Mouse (Mus musculus) liver, embryonic 11.5 days (tissue): ENCODE results near the gene Rint1. TPM values are rescaled to one million over a fixed set of nuclear protein-coding genes. Genes with fewer than 3 reads are reported as not detected.
A peak's percentile ranks its signal among the peaks of the same experiment; 100 is the strongest.

ENCODE experiments used
- ATAC-seq: fragments of 200-750 bp; cut with Nextera tagmentation; replicated peaks from 2 replicates; pipeline ENCODE4 v1.8.0; 2017; ENCODE audit warnings: moderate number of reproducible peaks, mild to moderate bottlenecking, moderate TSS enrichment, moderate library complexity; ENCODE audit not compliant: low FRiP score
- DNase-seq: peaks from one replicate; pipeline ENCODE4 v3.0.0-alpha.2; 2017; ENCODE audit warnings: low spot score
- H3K27ac ChIP-seq: fragments of 300-500 bp; sonication (generic); 2 replicates; pipeline ENCODE4 v1.5.1; 2014; ENCODE audit warnings: mild to moderate bottlenecking, low read depth, low read length, control low read depth
- H3K27me3 ChIP-seq: fragments of 300-500 bp; sonication (generic); replicated peaks from 2 replicates; pipeline ENCODE4 v1.6.1; 2014; ENCODE audit warnings: low read length, mixed read lengths; ENCODE audit not compliant: control insufficient read depth, insufficient read depth
- H3K36me3 ChIP-seq: fragments of 300-500 bp; sonication (generic); 2 replicates; pipeline ENCODE4 v1.6.1; 2014; ENCODE audit warnings: mild to moderate bottlenecking, low read length, moderate library complexity, mixed read lengths; ENCODE audit not compliant: control insufficient read depth, insufficient read depth
- H3K4me1 ChIP-seq: fragments of 300-500 bp; sonication (generic); replicated peaks from 2 replicates; pipeline ENCODE4 v1.6.1; 2014; ENCODE audit warnings: low read length, mixed read lengths; ENCODE audit not compliant: control insufficient read depth, insufficient read depth
- H3K4me2 ChIP-seq: fragments of 300-500 bp; sonication (generic); 2 replicates; pipeline ENCODE4 v1.6.1; 2014; ENCODE audit warnings: mild to moderate bottlenecking, control low read depth, moderate library complexity
- H3K4me3 ChIP-seq: fragments of 300-500 bp; sonication (generic); 2 replicates; pipeline ENCODE4 v1.5.1; 2014; ENCODE audit warnings: low read depth, low read length, control low read depth
- H3K9ac ChIP-seq: fragments of 300-500 bp; sonication (generic); 2 replicates; pipeline ENCODE4 v1.6.1; 2014; ENCODE audit warnings: low read depth, low read length, control low read depth
- H3K9me3 ChIP-seq: fragments of 300-500 bp; sonication (generic); 2 replicates; pipeline ENCODE4 v1.6.1; 2016; ENCODE audit warnings: low read length, inconsistent platforms, mixed read lengths; ENCODE audit not compliant: control insufficient read depth
- whole genome bisulfite sequencing: fragments of 180-500 bp; shearing (Covaris S2); extraction: QIAGEN DNeasy Blood & Tissue Kit; methylation state at CpG from one replicate; pipeline ENCODE4 v1.1.7; 2014; 5-methylcytosine and 5-hydroxymethylcytosine counted together
- polyA plus RNA-seq: library from polyadenylated mRNA; unstranded; fragments of >200 nt; fragmentation: Nextera tagmentation; extraction: Ambion mirVana; gene quantifications from 2 replicates; pipeline ENCODE4 v1.2.1, GENCODE M21; 2014

The Rint1 gene
- polyA plus RNA-seq, 1 experiment from 2014 or later = 41.1 TPM

- Histone ChIP-seq H3K4me2 (no peak overlapping the region), H3K27me3 (no peaks in the 10 kb centered on the region), H3K27ac (no peak overlapping the region), H3K9me3 (no peaks in the 10 kb centered on the region), H3K9ac (no peak overlapping the region), H3K36me3 (peaks cover 54% of the 10 kb centered on the region), H3K4me1 (no peaks in the 10 kb centered on the region), H3K4me3 (no peak overlapping the region)
- DNase-seq (no peak), ATAC-seq (no peak)
- WGBS = 93% methylated on average over 1 of the region's 1 CpGs
Observed at GRCm38 (mm10) chr5:23856164-23856563, 68.7 kb downstream of the Rint1 start.

GRCm38 (mm10) chr5:23857189-23857588 is 69.7 kb downstream of the Rint1 start:
- ATAC-seq (no peak), DNase-seq (no peak)
- no peaks in the 10 kb centered on the region for H3K27me3 ChIP-seq
- no peaks in the 10 kb centered on the region for H3K9me3 ChIP-seq
- H3K9ac ChIP-seq = no peak overlapping the region
- H3K27ac ChIP-seq = no peak overlapping the region
- peaks cover 53% of the 10 kb centered on the region for H3K36me3 ChIP-seq
- no peaks in the 10 kb centered on the region for H3K4me1 ChIP-seq
- H3K4me2 ChIP-seq = no peak overlapping the region
- H3K4me3 ChIP-seq = no peak overlapping the region

- DNase-seq = no peak
- ATAC-seq = no peak
- H3K36me3 ChIP-seq = peaks cover 45% of the 10 kb centered on the region
Observed at GRCm38 (mm10) chr5:23858001-23858400, 70.5 kb downstream of the Rint1 start.

GRCm38 (mm10) chr5:23858643-23859042 is 71.1 kb downstream of the Rint1 start:
- H3K9me3 ChIP-seq = no peaks in the 10 kb centered on the region
- peaks cover 40% of the 10 kb centered on the region for H3K36me3 ChIP-seq
- no peak for DNase-seq

More at GRCm38 (mm10) chr5:23858001-23858400, 70.5 kb downstream of the Rint1 start:
- Histone ChIP-seq H3K9ac (no peak overlapping the region), H3K4me1 (no peaks in the 10 kb centered on the region), H3K27me3 (no peaks in the 10 kb centered on the region), H3K9me3 (no peaks in the 10 kb centered on the region), H3K4me3 (no peak overlapping the region), H3K27ac (no peak overlapping the region), H3K4me2 (no peak overlapping the region)
- 78% methylated on average over 3 of the region's 3 CpGs for WGBS

GRCm38 (mm10) chr5:23859087-23859718 is 71.7 kb downstream of the Rint1 start:
- Histone ChIP-seq H3K4me3 (no peak overlapping the region), H3K4me2 (no peak overlapping the region), H3K36me3 (peaks cover 34% of the 10 kb centered on the region), H3K9ac (no peak overlapping the region), H3K27me3 (no peaks in the 10 kb centered on the region), H3K27ac (no peak overlapping the region), H3K4me1 (no peaks in the 10 kb centered on the region), H3K9me3 (no peaks in the 10 kb centered on the region)
- 93% methylated on average over 1 of the region's 1 CpGs for WGBS
- no peak for DNase-seq
- ATAC-seq = no peak

More at GRCm38 (mm10) chr5:23858643-23859042, 71.1 kb downstream of the Rint1 start:
- no peak overlapping the region for H3K4me2 ChIP-seq
- WGBS = 85% methylated on average over 7 of the region's 7 CpGs
- no peak overlapping the region for H3K9ac ChIP-seq
- H3K4me1 ChIP-seq = no peaks in the 10 kb centered on the region
- H3K4me3 ChIP-seq = no peak overlapping the region
- 0 out of 2 replicates have a peak, but pooled peaks have one; percentile 18 for ATAC-seq
- H3K27ac ChIP-seq = no peak overlapping the region
- H3K27me3 ChIP-seq = no peaks in the 10 kb centered on the region

- H3K36me3 ChIP-seq = peaks cover 29% of the 10 kb centered on the region
- H3K4me2 ChIP-seq = no peak overlapping the region
- H3K27ac ChIP-seq = no peak overlapping the region
- H3K9ac ChIP-seq = no peak overlapping the region
- no peak for DNase-seq
- no peaks in the 10 kb centered on the region for H3K27me3 ChIP-seq
- H3K9me3 ChIP-seq = no peaks in the 10 kb centered on the region
- ATAC-seq = no peak
- WGBS = 84% methylated on average over 5 of the region's 5 CpGs
- no peak overlapping the region for H3K4me3 ChIP-seq
- no peaks in the 10 kb centered on the region for H3K4me1 ChIP-seq
Observed at GRCm38 (mm10) chr5:23859896-23860295, 72.4 kb downstream of the Rint1 start.

- no peak for ATAC-seq
- Histone ChIP-seq H3K9me3 (no peaks in the 10 kb centered on the region), H3K27ac (no peak overlapping the region), H3K9ac (no peak overlapping the region), H3K4me3 (no peak overlapping the region), H3K4me2 (no peak overlapping the region), H3K27me3 (no peaks in the 10 kb centered on the region), H3K4me1 (no peaks in the 10 kb centered on the region), H3K36me3 (peaks cover 13% of the 10 kb centered on the region; the same call in 1 of the 2 replicates)
- WGBS = 88% methylated on average over 9 of the region's 9 CpGs
- DNase-seq = no peak
Observed at GRCm38 (mm10) chr5:23861721-23862120, 74.2 kb downstream of the Rint1 start.

- WGBS = 76% methylated on average over 5 of the region's 5 CpGs
Observed at GRCm38 (mm10) chr5:23862291-23862690, 74.8 kb downstream of the Rint1 start.

More at GRCm38 (mm10) chr5:23862291-23862690, 74.8 kb downstream of the Rint1 start:
- no peak overlapping the region for H3K9ac ChIP-seq
- H3K4me2 ChIP-seq = no peak overlapping the region
- H3K9me3 ChIP-seq = no peaks in the 10 kb centered on the region
- DNase-seq (no peak), ATAC-seq (no peak)
- no peak overlapping the region for H3K27ac ChIP-seq
- no peak overlapping the region for H3K4me3 ChIP-seq
- no peaks in the 10 kb centered on the region for H3K27me3 ChIP-seq
- no peaks in the 10 kb centered on the region for H3K4me1 ChIP-seq
- peaks cover 11% of the 10 kb centered on the region; the same call in 1 of the 2 replicates for H3K36me3 ChIP-seq
